Mouse (Mus musculus) lung, postnatal 10 days (tissue): ENCODE measurements around the gene Ube2q1.

Experiments used
- DNase-seq: peaks from one replicate; pipeline ENCODE4 v3.0.0; 2021

The Ube2q1 gene

DNA sequence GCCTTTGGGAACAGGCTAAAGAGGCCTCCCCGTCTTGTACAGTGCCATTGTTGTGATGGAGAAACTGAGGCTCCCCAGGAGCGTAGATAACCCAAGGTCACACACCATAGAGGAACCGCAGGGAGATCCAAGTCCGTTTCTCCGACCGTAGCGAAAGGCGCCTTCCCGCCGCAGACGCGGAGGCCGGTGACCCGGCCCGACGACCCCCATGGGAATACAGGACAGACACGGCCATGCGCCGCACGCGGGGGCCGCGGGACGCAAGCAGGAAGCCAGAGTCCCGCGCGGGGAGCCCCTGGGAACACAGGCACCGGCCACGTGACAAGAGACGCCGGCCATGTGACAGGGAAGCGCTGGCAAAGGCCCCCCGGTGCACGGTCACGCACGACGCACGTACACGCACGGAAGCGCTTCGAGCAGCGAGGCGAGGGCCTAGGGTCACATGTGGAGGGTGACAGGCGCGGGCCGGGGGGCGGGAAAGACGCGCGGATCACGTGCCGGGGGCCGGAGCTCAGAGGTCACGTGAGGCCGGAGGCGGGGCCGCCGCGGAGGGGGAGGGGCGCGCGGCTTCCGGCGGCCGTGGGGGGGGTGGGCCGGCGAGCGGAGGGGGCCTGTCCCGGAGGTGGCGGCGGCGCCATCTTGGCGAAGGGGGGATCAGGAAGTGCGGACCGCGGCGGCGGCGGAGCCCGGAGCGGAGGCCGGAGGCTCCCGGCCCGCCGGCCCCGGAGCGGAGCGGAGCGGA is at the start of gene Ube2q1:
Ube2q1 (plus strand) TSS at position 649 of the 742 bp plus-strand sequence.
- peak; percentile 97 for DNase-seq

DNA sequence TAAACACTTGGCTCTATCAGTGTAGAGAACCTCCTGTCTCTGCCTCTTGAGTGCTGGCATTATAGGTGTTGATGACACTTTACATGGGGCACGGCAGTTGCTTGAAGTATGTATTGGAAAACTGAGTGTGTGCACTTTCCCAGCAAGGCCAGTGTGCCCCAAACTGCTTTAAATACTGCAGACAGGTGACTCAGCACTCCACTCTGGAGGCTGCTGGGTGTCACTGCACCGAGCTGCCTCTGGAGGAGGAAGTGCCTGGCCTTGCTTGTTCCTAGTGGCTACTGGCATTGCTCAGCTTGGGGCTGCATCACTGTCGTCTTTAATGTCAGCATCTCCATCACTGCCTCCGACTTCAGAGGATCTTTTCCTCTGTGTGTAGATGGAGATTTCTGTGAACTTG is 46.4 kb upstream of the Ube2q1 start:
- peak; percentile 63 for DNase-seq

DNA sequence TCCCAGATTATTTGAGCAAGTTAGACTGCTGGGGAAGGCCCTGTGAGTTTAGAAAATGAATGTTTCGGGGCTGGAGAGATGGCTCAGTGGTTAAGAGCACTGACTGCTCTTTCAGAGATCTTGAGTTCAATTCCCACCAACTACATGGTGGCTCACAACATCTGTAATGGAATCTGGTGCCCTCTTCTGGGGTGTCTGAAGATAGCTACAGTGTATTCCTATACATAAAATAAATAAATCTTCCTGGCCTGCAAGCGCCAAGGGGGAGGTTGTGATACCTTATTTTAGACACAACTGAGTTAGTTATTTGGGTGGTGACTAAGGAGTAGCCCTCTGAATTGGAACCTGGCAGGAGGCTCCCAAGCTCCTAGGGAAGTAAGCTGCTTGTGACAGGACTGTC is 44.6 kb upstream of the Ube2q1 start:
- no peak for DNase-seq

DNA sequence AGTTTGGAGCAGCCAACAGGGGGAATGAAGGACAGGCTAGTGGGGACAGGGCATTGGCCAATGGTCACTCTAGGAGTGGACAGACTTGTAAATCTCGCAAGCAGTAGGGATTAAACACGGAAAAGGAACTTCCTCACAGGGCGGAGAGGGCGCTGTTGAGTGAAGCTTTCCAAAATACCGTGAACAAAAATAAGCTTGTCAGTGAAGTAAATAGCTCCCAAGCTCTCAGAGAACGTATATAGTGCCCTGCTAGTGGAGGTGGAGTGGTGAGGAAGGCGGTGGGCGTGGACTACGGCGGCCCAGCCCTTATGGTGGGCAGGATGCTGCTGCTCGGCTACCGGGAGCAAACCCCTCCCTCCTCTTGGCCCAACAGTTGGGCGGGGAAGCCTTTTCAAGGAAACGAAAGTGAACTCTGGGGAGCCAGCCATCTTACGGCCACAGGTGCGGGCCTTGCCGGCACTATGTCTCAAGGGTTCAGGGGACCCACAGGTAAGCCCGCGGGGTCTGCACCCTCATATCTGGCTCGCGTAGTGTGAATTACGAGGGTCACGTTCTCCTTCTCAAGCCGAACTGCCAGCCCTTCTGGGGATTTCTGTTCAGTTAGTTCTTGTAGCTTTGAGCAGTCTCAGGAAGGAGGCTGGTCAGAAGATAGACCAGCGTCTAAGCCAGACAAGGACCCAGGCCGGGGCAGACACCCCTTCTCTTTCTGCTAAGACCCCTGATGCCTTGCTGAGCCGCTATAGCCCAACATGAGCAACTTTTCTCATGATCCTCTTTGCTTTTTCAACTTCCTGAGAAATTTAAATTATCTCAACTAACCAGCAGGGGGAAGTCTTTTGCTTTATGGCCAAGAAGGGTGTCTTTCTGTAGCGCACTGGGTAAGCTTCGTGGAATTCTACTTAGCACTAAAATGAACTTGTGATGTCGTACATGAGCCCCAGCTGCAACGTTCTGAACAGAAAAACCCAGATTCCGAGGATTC is 42.8 kb upstream of the Ube2q1 start:
- peak; percentile 95 for DNase-seq

DNA sequence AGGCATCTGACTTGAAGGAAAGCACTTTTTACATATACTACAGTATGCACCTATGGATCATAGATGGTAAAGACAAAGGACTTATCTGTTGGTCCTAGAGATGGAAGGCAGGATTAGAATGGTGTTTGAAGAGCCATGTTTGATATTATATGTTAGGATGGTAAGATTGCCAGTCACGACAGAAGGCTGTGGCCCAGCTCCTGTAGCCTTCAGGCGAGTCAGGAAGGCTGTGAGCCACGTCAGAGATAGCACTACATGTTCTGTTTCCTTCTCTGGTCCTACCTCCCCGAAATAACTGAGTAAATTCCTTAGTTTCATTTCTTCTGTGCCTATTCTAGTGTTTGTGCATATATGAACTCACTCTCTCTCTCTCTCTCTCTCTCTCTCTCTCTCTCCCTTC is 41.3 kb upstream of the Ube2q1 start:
- DNase-seq = no peak

DNA sequence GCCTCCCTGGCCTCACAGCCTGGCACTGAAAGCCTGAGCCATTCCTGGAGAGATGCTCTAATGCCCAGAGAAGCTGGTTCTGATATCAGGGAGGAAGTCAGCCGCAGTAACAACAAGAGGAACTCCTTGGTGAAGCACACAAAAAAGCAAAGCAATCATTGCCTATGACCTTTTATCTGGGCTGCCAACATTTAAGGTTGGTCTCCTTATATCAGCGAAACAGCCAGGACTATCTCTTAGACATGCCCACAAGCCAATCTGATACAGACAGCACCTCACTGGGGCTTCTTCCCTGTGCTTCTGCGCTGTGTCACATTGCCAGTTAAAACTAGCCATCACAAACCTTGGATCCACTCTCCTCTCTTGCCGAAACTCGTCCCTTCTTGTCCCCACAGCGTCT is 34.9 kb upstream of the Ube2q1 start:
- DNase-seq = no peak

DNA sequence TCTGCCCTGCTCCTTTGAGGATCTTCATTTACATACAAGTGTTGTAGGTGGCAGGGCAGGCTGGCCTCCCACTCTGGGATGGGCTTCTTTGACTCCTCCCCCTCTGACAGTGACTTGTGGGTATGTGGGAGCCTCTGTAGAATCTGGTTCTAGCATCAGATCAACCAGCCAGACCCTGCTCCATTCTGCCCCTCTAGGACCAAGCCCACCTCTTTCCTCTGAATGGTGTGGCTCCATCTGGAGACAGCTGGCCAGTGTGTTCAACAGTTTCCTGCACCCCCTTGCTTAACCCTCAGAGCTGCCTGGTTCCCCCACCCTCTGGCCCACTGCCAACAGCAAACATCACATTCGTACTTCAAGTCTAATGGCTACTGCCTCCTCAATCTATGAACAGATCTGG is 21.1 kb upstream of the Ube2q1 start:
- peak; percentile 34 for DNase-seq

DNA sequence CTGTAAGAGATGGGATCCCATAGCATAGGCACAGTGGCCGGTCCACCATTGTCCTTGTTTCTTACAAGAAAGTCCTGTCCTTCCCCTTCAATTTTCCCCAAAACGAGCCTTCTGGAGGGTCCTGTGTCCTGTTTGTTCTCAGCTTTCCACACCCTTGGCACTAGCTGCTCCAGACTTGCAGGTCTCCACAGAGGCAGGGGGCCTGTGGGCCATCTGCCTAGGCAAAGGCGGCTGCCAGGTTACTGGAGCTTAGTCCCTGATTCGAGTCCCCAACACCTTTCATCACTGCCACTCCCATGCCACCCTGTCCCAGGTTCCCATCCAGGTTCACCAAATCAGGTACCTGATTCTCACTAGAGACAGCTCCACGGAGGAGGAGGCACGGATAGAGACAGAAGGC is 18.1 kb upstream of the Ube2q1 start:
- DNase-seq = no peak

DNA sequence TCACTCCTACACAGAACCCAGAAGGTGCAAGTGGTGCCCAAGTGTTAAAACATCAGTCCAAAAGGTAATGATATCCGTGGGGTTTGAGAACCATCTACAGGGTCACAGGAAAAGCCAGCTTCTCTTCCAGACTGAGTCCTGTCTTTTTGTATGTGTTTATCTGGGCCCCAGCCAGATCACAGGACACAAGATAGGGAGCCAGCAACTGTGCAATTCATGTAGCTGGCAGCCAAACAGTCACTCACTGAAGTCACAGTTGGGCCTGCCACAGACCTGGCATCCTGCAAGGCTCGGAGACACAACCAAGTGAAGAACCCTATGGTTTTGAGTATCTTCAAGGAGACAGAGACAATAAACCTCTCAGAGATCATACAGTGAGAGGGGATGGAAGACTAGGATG is 15.6 kb upstream of the Ube2q1 start:
- DNase-seq = no peak

DNA sequence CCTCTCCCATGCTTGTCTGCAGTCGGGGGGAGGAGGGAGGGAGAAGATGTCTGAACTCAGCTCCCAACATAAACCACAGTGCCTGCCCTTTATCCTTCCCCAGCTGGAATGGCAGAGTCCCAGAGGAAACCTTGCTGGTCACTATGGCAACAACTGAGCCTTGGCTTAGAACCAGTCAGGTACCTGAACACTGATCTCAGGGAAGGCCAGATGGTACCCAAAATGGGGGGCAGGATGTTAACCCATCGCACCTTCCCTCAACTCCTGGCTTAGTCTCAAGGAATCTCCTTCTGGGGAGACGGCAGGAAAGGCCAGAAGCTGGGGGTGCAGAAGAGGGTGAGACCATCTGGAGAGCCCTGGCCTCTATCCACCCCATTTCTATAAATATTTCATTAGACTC is 13.6 kb upstream of the Ube2q1 start:
- DNase-seq = no peak

DNA sequence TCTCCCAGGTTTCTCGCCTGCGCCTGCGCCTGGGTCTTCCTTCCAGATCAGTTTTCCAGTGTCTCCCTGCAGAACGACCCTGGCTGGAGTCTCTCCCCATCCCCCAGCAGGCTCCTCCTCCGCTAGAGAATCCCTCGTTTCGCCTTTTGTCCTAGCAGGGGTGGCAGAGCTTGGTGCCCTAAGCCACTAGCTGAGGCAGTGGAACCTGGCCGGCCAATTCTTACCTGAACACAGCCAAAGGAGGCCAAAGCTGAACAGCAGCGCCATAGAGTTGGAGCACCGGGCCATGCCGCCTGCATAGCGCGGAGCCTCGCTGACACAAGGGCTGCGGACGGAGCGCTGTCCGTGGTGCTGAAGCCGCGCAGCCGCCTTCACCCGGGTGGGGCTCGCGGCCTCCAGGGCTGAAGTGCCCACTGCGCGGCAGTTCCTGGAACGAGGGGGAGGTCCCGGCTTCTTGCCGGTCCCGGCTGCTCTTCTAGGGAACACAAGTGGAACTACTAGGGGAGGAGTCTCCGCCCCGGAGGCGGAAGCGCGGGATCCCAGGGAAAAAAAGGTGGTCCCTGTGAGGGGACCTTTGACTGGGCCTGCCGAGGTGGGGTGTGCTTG is 9.2 kb upstream of the Ube2q1 start, which contains the start of gene Chrnb2:
Chrnb2 (minus strand) TSS at position 514 of the 606 bp plus-strand sequence.
- DNase-seq = peak; percentile 87

DNA sequence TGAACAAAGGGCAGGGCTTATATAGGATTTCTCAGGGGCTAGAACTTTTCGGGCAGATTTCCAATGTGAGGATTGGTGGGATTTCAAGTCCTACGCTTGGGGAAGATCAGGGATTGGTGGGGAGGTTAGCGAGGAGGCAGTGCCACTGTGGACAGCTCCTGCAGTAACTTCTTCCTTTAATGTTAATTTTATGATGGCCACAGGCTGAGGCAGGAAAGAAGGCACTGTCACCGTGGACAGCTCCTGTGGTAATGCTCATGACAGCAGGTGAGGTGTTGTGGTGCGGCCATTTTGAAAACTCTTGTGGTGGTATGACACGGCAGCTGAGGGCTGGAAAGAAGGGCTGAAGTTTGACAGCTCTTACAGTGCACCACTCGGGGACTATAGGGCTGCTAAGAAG is 3.8 kb upstream of the Ube2q1 start:
- DNase-seq = no peak

DNA sequence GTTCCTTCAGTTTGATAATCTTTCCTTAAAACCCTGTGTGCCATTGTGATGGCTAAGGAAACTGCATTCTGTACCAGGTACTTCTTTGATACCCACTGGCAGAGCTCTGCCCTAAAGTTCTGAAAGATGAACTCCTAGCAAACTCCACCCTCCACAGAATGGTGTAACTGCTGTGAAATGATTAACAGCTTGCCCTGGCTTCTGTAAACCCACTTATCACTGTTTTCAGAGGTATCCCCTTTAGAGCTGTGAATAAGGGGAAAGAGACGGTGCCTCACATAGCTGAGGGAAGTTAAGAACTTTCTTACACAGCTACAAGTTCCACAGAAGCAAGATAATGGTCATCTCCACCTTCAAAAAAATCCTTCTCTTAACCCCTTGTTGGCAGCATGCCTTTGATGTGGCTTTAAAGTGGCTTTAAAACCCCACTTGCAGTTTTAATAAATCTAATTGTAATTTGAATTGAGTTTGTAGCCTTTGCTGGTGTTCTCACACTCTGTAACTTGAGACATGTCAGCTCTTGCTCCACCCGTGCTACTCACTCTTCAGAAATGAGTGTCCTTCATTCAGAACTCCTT is 2.9 kb upstream of the Ube2q1 start:
- DNase-seq = no peak

DNA sequence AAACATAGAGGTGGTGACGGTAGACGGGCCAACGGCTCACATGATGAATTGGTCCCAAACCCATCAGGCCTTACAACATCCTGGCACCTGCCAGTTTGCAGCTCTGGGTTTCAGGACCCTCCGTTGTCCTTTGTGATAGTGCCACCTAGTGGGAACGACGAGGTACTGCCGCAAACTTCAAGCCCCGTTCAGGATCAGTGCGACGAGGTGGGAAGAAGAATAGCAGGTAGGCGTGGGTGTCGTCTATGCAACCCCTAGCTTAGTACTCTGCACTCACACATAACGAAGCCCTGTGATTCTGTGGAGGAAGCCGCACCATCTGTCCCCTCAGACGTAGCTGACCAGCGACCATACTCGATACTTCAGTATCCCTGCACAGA is 838 bp upstream of the Ube2q1 start:
- peak; percentile 89 for DNase-seq

DNA sequence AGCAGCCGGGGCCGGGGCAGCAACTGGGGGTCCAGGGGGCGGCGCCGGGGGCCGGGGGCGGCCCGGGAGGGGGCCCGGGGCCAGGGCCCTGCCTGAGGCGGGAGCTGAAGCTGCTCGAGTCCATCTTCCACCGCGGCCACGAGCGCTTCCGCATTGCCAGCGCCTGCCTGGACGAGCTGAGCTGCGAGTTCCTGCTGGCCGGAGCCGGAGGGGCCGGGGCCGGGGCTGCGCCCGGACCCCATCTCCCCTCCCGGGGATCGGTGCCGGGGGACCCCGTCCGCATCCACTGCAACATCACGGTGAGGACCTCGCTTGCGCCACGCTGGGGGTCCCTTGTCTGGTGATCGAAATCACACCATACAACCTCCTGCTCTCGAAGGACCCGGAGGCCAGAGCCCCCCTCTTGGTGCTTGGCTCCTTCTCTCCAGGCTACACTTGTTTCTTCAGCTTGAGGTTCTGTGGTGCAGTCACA is 360 bp downstream of the Ube2q1 start:
- peak; percentile 51 for DNase-seq

DNA sequence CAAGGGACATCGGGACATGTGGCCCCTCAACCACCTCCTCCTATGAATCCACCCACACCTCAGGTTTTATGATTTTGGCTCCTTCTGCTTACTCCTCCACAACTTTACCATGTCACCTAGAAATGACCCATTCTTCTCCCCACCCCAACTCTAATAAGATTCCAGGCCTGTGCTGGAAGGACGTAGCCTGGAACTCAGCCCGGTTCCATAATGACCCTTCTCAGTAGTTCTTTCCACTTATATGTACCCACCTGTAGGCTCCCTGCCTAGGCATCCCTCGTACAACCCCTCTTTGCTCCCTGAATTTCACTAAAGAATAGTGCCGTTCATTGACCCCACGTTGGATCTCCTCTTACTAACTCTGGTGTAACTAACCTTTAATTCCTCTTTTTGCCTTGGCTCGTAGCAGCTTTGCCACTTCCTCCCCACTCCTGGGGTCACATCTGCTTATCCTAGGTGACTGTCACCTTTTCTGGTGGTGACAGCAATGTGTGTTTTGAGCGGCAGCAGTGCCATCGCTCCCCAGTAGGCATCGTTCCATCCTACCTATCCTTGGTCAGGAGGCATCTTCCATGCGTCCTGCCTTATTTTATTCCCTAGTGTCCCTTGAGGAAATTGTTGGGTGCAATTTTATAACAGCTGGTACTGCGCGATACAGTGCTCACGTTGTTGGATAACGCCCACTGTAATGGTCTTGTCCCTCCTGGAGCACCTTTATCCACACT is 982 bp downstream of the Ube2q1 start:
- DNase-seq = no peak

DNA sequence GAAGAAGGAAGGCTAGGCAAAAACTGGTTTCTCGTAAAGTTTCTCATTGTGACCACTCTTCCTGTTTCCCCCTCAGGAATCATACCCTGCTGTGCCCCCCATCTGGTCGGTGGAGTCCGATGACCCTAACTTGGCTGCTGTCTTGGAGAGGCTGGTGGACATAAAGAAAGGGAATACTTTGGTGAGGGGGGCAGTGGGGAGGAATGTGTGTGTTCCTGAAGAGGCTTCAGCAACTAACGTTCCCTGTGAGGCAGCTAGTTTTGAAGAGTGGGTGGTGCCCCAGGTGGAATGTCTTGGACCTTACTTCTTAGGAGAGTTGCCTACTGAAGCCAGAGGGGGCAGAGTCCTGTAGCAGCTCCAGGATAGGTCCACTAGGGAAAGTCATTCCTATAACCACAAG is 2.6 kb downstream of the Ube2q1 start:
- DNase-seq = no peak

DNA sequence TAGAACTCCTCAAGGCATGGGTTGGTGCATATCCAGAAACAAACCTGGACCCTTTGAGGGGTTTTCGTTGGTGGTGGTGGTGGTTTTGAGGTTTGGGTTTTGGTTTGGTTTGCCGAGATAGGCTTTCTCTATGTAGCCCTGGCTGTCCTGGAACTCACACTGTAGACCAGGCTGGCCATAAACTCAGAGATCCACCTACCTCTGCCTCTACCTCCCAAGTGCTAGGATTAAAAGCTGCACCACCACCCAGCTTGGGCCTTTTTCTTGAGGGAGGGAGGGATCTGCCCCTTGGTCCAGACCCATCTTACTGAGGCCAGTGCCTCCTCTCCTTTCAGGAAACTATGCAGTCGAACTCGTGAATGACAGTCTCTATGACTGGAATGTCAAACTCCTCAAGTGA is 6.7 kb downstream of the Ube2q1 start:
- no peak for DNase-seq

DNA sequence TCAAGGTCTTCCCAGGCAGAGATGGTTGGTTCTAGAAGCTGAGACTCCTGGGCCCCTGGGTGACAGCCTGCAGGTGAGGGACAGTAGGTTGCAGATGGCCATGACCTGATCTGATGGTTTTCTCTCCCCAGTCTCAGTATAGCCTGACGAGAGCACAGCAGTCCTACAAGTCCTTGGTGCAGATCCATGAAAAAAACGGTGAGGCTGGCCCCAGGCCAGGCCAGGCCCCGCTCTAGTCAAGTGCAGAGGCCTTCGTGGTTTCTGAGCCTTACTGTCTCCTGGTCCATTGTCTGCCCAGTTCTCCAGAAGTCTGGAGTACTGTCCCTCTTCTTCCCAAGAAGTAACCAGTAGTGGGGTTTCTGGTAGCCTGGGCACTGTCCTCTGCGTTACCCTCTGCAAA is 8.2 kb downstream of the Ube2q1 start:
- DNase-seq = no peak

DNA sequence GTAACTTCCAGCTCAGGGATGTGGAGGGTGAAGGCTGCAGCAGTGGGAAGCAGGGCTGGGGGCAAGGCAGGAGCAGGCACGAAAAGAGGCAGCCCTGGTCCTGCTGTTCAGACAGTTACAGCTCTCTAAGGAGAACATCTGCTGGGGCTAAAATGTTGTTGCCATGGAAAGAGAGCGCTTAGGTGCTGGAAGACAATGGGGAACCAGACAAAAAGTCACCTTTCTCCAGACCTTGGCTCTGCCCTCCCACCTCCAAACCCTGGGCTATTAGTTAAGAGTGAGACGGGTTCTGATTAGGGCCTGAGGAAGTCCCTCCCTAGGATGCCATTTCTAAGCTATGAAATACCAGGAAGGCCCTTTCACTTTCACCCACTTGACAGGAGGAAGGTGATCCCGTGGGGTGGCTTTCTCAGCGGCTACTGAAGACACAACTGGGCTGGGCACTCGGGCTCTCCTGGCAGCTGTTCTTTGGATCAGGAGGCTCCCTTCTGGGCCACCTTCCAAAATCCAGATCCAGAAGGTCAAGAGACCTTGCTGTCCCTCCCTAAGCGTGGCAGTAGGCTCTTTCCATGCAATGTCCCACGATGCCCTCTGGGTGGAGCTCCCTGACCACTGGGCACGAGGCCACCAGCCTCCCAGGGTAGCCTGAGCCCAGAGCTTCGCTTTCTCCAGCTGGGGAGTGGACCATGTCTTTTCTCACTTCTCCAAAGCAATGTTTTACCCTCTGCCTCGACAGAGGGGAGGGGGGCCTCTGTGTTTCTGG is 11.8 kb downstream of the Ube2q1 start:
- peak; percentile 94 for DNase-seq

DNA sequence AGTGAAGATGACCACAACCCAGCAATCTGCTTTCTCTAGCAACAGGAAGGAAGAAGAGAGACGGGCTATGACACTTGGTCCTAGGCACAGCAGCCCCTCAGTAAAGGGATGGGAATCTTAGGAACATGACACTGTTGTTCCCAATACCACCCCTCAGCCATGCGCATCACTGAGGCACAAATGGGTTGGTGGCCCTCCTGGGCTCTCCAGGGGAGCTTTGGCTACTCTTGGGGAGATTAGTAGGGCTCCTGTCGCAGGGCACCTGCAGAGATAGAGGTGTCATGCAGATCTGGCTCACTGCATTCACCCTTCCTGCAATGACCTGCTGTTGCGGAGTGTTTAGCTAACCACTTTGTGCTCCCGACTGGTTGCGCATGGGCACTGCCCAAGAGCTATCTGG is 12.9 kb downstream of the Ube2q1 start:
- no peak for DNase-seq
